8 mouse cellular contexts compared by ENCODE assay signal in genomic region chr7:101933751-101934240, GRCm38 (mm10). TPM values are rescaled to one million over a fixed set of nuclear protein-coding genes. Genes with fewer than 3 reads are reported as not detected.
DNase-seq lines count a peak whose midpoint lies in the region; ATAC-seq and TF ChIP-seq lines count a peak whose summit lies in the region.

Gene Lrrc51 (minus strand): TSS chr7:101933895.
Gene Numa1 (plus strand): TSS chr7:101934111.

- H3K4me2 ChIP-seq in heart, embryonic 12.5 days: peak within 1 kb of the TSS; percentile 80
- peak within 1 kb of the TSS; percentile 76 for H3K4me2 ChIP-seq in kidney, postnatal 0 days (ENCODE audit: low read length)
- H3K4me2 ChIP-seq in liver, embryonic 11.5 days: peak within 1 kb of the TSS; percentile 87
- H3K4me2 ChIP-seq in stomach, embryonic 14.5 days (replicated peaks; ENCODE audit: low read depth, low read length): peak within 1 kb of the TSS; percentile 68

- WGBS in heart, embryonic 12.5 days: under 1% methylated on average over 40 of the region's 40 CpGs
- under 1% methylated on average over 40 of the region's 40 CpGs for WGBS in kidney, postnatal 0 days
- under 1% methylated on average over 40 of the region's 40 CpGs for WGBS in liver, embryonic 11.5 days
- 0% methylated on average over 40 of the region's 40 CpGs for WGBS in stomach, embryonic 14.5 days

- no peaks in the 10 kb centered on the region for H3K9me3 ChIP-seq in heart, embryonic 12.5 days (replicated peaks)
- no peaks in the 10 kb centered on the region for H3K9me3 ChIP-seq in kidney, postnatal 0 days (replicated peaks; ENCODE audit: low read length)
- H3K9me3 ChIP-seq in liver, embryonic 11.5 days (ENCODE audit: control insufficient read depth, low read length): no peaks in the 10 kb centered on the region
- no peaks in the 10 kb centered on the region for H3K9me3 ChIP-seq in stomach, embryonic 14.5 days (ENCODE audit: control insufficient read depth, low read depth, low read length)

- peak within 1 kb of the TSS; percentile 91 for H3K9ac ChIP-seq in heart, embryonic 12.5 days
- peak within 1 kb of the TSS; percentile 61 for H3K9ac ChIP-seq in kidney, postnatal 0 days (ENCODE audit: low read depth, low read length)
- H3K9ac ChIP-seq in liver, embryonic 11.5 days (ENCODE audit: low read depth, low read length): peak within 1 kb of the TSS; percentile 95
- H3K9ac ChIP-seq in stomach, embryonic 14.5 days (replicated peaks; ENCODE audit: low read depth, low read length): peak within 1 kb of the TSS; percentile 65

- ATAC-seq in erythroid progenitor cell, adult 5-6 weeks (replicated peaks; ENCODE audit: low FRiP score, poor library complexity, severe bottlenecking): peak; percentile 96
- ATAC-seq in heart, embryonic 12.5 days (ENCODE audit: insufficient number of reproducible peaks, low FRiP score): peak; percentile 98
- peak; percentile 98 for ATAC-seq in kidney, postnatal 0 days (replicated peaks; ENCODE audit: low FRiP score, low read depth)
- ATAC-seq in liver, embryonic 11.5 days (replicated peaks; ENCODE audit: low FRiP score): peak; percentile 98
- ATAC-seq in stomach, embryonic 14.5 days (ENCODE audit: insufficient number of reproducible peaks, insufficient read depth, low FRiP score, low read depth): peak; percentile 98

- H3K27me3 ChIP-seq in heart, embryonic 12.5 days (replicated peaks): no peaks in the 10 kb centered on the region
- no peaks in the 10 kb centered on the region for H3K27me3 ChIP-seq in kidney, postnatal 0 days (ENCODE audit: insufficient read depth, low read length)
- H3K27me3 ChIP-seq in liver, embryonic 11.5 days (replicated peaks; ENCODE audit: control insufficient read depth, insufficient read depth, low read length): no peaks in the 10 kb centered on the region
- H3K27me3 ChIP-seq in stomach, embryonic 14.5 days (ENCODE audit: control insufficient read depth, insufficient read depth, low read length): no peaks in the 10 kb centered on the region

- peak within 1 kb of the TSS; percentile 73 for H3K27ac ChIP-seq in heart, embryonic 12.5 days (ENCODE audit: poor library complexity, severe bottlenecking)
- peak within 1 kb of the TSS; percentile 75 for H3K27ac ChIP-seq in kidney, postnatal 0 days
- peak within 1 kb of the TSS; percentile 91 for H3K27ac ChIP-seq in liver, embryonic 11.5 days (ENCODE audit: low read depth, low read length)
- peak within 1 kb of the TSS; percentile 62 for H3K27ac ChIP-seq in stomach, embryonic 14.5 days (ENCODE audit: low read length)

- no peak for TF ChIP-seq CTCF in kidney, postnatal 0 days (IDR thresholded peaks at IDR 0.05; ENCODE audit: low read depth)

- H3K4me3 ChIP-seq in heart, embryonic 12.5 days: peak within 1 kb of the TSS; percentile 87
- peak within 1 kb of the TSS; percentile 63 for H3K4me3 ChIP-seq in kidney, postnatal 0 days (replicated peaks; ENCODE audit: low read depth, low read length)
- peak within 1 kb of the TSS; percentile 88 for H3K4me3 ChIP-seq in liver, embryonic 11.5 days (ENCODE audit: low read depth, low read length)
- peak within 1 kb of the TSS; percentile 90 for H3K4me3 ChIP-seq in stomach, embryonic 14.5 days (ENCODE audit: low read depth, low read length)

- H3K36me3 ChIP-seq in heart, embryonic 12.5 days: 0 out of 2 replicates have a peak, but pooled peaks cover 2% of the 10 kb centered on the region
- H3K36me3 ChIP-seq in kidney, postnatal 0 days (ENCODE audit: insufficient read depth, low read length): no peaks in the 10 kb centered on the region
- peaks cover 1% of the 10 kb centered on the region; the same call in 1 of the 2 replicates for H3K36me3 ChIP-seq in liver, embryonic 11.5 days (ENCODE audit: control insufficient read depth, insufficient read depth, low read length)
- H3K36me3 ChIP-seq in stomach, embryonic 14.5 days (ENCODE audit: control insufficient read depth, insufficient read depth, low read length): no peaks in the 10 kb centered on the region

- peak; percentile 97 for DNase-seq in CD4-positive helper T cell, adult 2 months (ENCODE audit: low read depth, low spot score)
- peak; percentile 92 for DNase-seq in brain, embryonic 18.5 days (ENCODE audit: low read depth, low spot score)
- peak; percentile 99 for DNase-seq in kidney, postnatal 0 days (ENCODE audit: low spot score)
- DNase-seq in liver, embryonic 11.5 days (ENCODE audit: low spot score): peak; percentile 90
- peak; percentile 95 for DNase-seq in naive thymus-derived CD4-positive, alpha-beta T cell, adult 2 months (ENCODE audit: low read depth)

- H3K4me1 ChIP-seq in heart, embryonic 12.5 days (replicated peaks): peaks cover 20% of the 10 kb centered on the region
- no peaks in the 10 kb centered on the region; the same call in 1 of the 2 replicates for H3K4me1 ChIP-seq in kidney, postnatal 0 days (replicated peaks; ENCODE audit: insufficient read depth, low read length)
- H3K4me1 ChIP-seq in liver, embryonic 11.5 days (replicated peaks; ENCODE audit: control insufficient read depth, insufficient read depth, low read length): peaks cover 9% of the 10 kb centered on the region
- peaks cover 4% of the 10 kb centered on the region; the same call in 1 of the 2 replicates for H3K4me1 ChIP-seq in stomach, embryonic 14.5 days (ENCODE audit: control insufficient read depth, insufficient read depth, low read length)

RNA-seq across cellular contexts. Expression of gene Lrrc51, which starts in this region (rescaled TPM):
- 6.1 TPM in 1 of 2 replicates, not detected in the other for total RNA-seq in erythroid progenitor cell, adult 5-6 weeks (2015; ENCODE audit: low replicate concordance)
- total RNA-seq in erythroid progenitor cell, adult 5-6 weeks (2017; ENCODE audit: low replicate concordance): 4.6 TPM in 1 of 2 replicates, not detected in the other
- polyA plus RNA-seq in heart, embryonic 12.5 days (2016; fragmentation: Nextera tagmentation; extraction: Ambion mirVana): 4.2 and 5.0 TPM in 2 replicates
- 9.6 and 11.4 TPM in 2 replicates for polyA plus RNA-seq in kidney, postnatal 0 days (2015; fragmentation: Nextera tagmentation; extraction: Ambion mirVana)
- polyA plus RNA-seq in liver, embryonic 11.5 days (2014; fragmentation: Nextera tagmentation; extraction: Ambion mirVana): 5.5 and 6.4 TPM in 2 replicates
- polyA plus RNA-seq in stomach, embryonic 14.5 days (2014; fragmentation: Nextera tagmentation; extraction: Ambion mirVana): 8.7 and 11.6 TPM in 2 replicates

RNA-seq across cellular contexts. Expression of gene Numa1, which starts in this region (rescaled TPM):
- 177 and 218 TPM in 2 replicates for total RNA-seq in erythroid progenitor cell, adult 5-6 weeks (2015; ENCODE audit: low replicate concordance)
- total RNA-seq in erythroid progenitor cell, adult 5-6 weeks (2017; ENCODE audit: low replicate concordance): 324 and 405 TPM in 2 replicates
- 67.8 and 70.6 TPM in 2 replicates for polyA plus RNA-seq in heart, embryonic 12.5 days (2016; fragmentation: Nextera tagmentation; extraction: Ambion mirVana)
- polyA plus RNA-seq in kidney, postnatal 0 days (2015; fragmentation: Nextera tagmentation; extraction: Ambion mirVana): 41.7 and 45.9 TPM in 2 replicates
- polyA plus RNA-seq in liver, embryonic 11.5 days (2014; fragmentation: Nextera tagmentation; extraction: Ambion mirVana): 66.2 and 66.3 TPM in 2 replicates
- polyA plus RNA-seq in stomach, embryonic 14.5 days (2014; fragmentation: Nextera tagmentation; extraction: Ambion mirVana): 99.7 and 102 TPM in 2 replicates

Comparison
In these comparisons a context has a peak if more than half of its experiments do, and no peak if none do; other contexts are left out.
1. Peak in every context shown above with its lines: DNase-seq, ATAC-seq, H3K4me3 ChIP-seq and H3K27ac ChIP-seq.